Mouse (Mus musculus): ENCODE results near the gene Mta3. TPM values are rescaled to one million over a fixed set of nuclear protein-coding genes. Genes with fewer than 3 reads are reported as not detected.

The Mta3 gene
- total and polyA plus RNA-seq, 3 experiments: 31.1 to 67.6 (median 39.2) TPM

- H3K27ac ChIP-seq (ENCODE audit: insufficient read depth, low read depth): no peak overlapping the region
Measured at GRCm38 (mm10) chr17:83721157-83721556, 15.2 kb downstream of the Mta3 start.

DNA sequence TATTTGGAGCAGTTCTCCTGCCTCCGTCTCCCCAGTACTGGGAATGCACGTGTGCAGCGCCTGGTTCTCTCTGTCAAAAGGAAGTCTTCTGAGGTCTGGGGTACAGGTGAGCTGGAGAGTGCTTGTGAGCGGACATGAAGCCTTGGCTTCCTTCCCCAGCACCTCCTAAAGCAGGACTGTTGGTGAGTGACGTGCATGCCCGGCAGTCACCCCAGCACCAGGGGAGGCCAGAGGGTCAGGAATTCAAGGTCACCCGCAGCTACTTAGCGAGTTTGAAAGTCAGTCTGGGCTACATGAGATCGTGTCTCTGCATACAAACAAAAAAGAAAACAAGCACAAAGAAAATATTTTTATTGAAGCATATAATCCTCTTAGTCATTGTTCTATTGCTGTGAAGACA, 17.1 kb downstream of the Mta3 start:
- Histone ChIP-seq H3K9ac (ENCODE audit: insufficient read depth, low read depth) (no peak overlapping the region), H3K9me3 (replicated peaks; ENCODE audit: low read length) (no peaks in the 10 kb centered on the region), H3K27me3 (replicated peaks) (no peaks in the 10 kb centered on the region), H3K4me2 (ENCODE audit: insufficient read depth, low read depth, poor library complexity, severe bottlenecking) (no peak overlapping the region), H3K27ac (ENCODE audit: insufficient read depth, low read depth) (no peak overlapping the region), H3K4me1 (ENCODE audit: control insufficient read depth in 1 of 2, insufficient read depth in 2 of 2) (peaks cover 0 to 3% of the 10 kb centered on the region in 2 experiments; a peak in 1 of 4 replicates), H3K36me3 (replicated peaks in 1 of 2; ENCODE audit: control insufficient read depth in 1 of 2, insufficient read depth in 1 of 2, low read length in 1 of 2) (peaks cover 22 to 71% of the 10 kb centered on the region in 2 experiments), H3K4me3 (replicated peaks in 1 of 3; ENCODE audit: low read depth in 2 of 3, low read length in 2 of 3, poor library complexity in 1 of 3) (no peak overlapping the region), H3K79me2 (replicated peaks; ENCODE audit: control insufficient read depth, extremely low read depth, insufficient read depth, poor library complexity, severe bottlenecking) (no peaks in the 10 kb centered on the region; the same call in 1 of the 2 replicates)
- TF ChIP-seq BHLHE40 (IDR thresholded peaks at IDR 0.05; ENCODE audit: low read depth, low read length): no peak
- no peak for TF ChIP-seq UBTF (IDR thresholded peaks at IDR 0.05; ENCODE audit: low read depth, low read length)
- no peak for TF ChIP-seq IRF4 (IDR thresholded peaks at IDR 0.05; ENCODE audit: low read depth, low read length)
- no peak for TF ChIP-seq SMC3 (IDR thresholded peaks at IDR 0.05; ENCODE audit: low read depth, low read length)
- TF ChIP-seq USF1 (IDR thresholded peaks at IDR 0.05; ENCODE audit: low read depth, low read length): no peak
- TF ChIP-seq CHD1 (IDR thresholded peaks at IDR 0.05; ENCODE audit: low read depth, low read length): no peak
- no peak for TF ChIP-seq ZMIZ1 (IDR thresholded peaks at IDR 0.05; ENCODE audit: low read depth, low read length)
- no peak for TF ChIP-seq HCFC1 (IDR thresholded peaks at IDR 0.05; ENCODE audit: low read depth, low read length)
- TF ChIP-seq MAFK (IDR thresholded peaks at IDR 0.05; ENCODE audit: insufficient replicate concordance, low read length): no peak
- TF ChIP-seq CTCF (conservative IDR thresholded peaks at IDR 0.05 in 1 of 2, IDR thresholded peaks at IDR 0.05 in 1 of 2; ENCODE audit: low read depth in 2 of 2, low read length in 2 of 2): no peak
- no peak for TF ChIP-seq EP300 (IDR thresholded peaks at IDR 0.05; ENCODE audit: low read length)
- TF ChIP-seq POLR2AphosphoS2 (IDR thresholded peaks at IDR 0.05; ENCODE audit: low read depth, low read length): no peak
- TF ChIP-seq SIN3A (IDR thresholded peaks at IDR 0.05; ENCODE audit: low read length): no peak
- no peak for TF ChIP-seq E2F4 (IDR thresholded peaks at IDR 0.05; ENCODE audit: insufficient replicate concordance, low read depth, low read length)
- TF ChIP-seq USF2 (conservative IDR thresholded peaks at IDR 0.05; ENCODE audit: low read depth, low read length): no peak
- in situ Hi-C loops (cut with MboI; ENCODE audit: low pct_ligation_motif_present, low pct_unique_long_range_greater_than_20kb, low sequenced_read_pairs): no loop called here
- DNase-seq (ENCODE audit: extremely low read depth): no peak
- dilution Hi-C loops (cut with MboI; ENCODE audit: extremely low pct_ligation_motif_present, extremely low pct_unique_long_range_greater_than_20kb, low sequenced_read_pairs): no loop called here

More at GRCm38 (mm10) chr17:83721157-83721556, 15.2 kb downstream of the Mta3 start:
- Histone ChIP-seq H3K9me3 (replicated peaks; ENCODE audit: low read length) (peaks cover 4% of the 10 kb centered on the region), H3K27me3 (replicated peaks) (no peaks in the 10 kb centered on the region), H3K4me2 (ENCODE audit: insufficient read depth, low read depth, poor library complexity, severe bottlenecking) (no peak overlapping the region), H3K79me2 (replicated peaks; ENCODE audit: control insufficient read depth, extremely low read depth, insufficient read depth, poor library complexity, severe bottlenecking) (no peaks in the 10 kb centered on the region; the same call in 1 of the 2 replicates), H3K4me1 (ENCODE audit: control insufficient read depth in 1 of 2, insufficient read depth in 2 of 2) (no peaks in the 10 kb centered on the region; a peak in 1 of 4 replicates), H3K36me3 (replicated peaks in 1 of 2; ENCODE audit: control insufficient read depth in 1 of 2, insufficient read depth in 1 of 2, low read length in 1 of 2) (peaks cover 32 to 77% of the 10 kb centered on the region in 2 experiments), H3K4me3 (replicated peaks in 1 of 3; ENCODE audit: low read depth in 2 of 3, low read length in 2 of 3, poor library complexity in 1 of 3) (no peak overlapping the region), H3K9ac (ENCODE audit: insufficient read depth, low read depth) (no peak overlapping the region)
- DNase-seq (ENCODE audit: extremely low read depth): no peak
- dilution Hi-C loops (cut with MboI; ENCODE audit: extremely low pct_ligation_motif_present, extremely low pct_unique_long_range_greater_than_20kb, low sequenced_read_pairs): no loop called here
- TF ChIP-seq POLR2A (IDR thresholded peaks at IDR 0.05; ENCODE audit: low read depth, low read length) (no peak), MEF2A (IDR thresholded peaks at IDR 0.05; ENCODE audit: borderline replicate concordance, low read depth, low read length) (no peak), HCFC1 (IDR thresholded peaks at IDR 0.05; ENCODE audit: low read depth, low read length) (no peak), CHD2 (IDR thresholded peaks at IDR 0.05; ENCODE audit: low read length) (no peak), USF1 (IDR thresholded peaks at IDR 0.05; ENCODE audit: low read depth, low read length) (no peak), UBTF (IDR thresholded peaks at IDR 0.05; ENCODE audit: low read depth, low read length) (no peak), MAX (IDR thresholded peaks at IDR 0.05; ENCODE audit: low read length) (no peak), JUN (IDR thresholded peaks at IDR 0.05; ENCODE audit: insufficient read depth, low read depth, low read length) (no peak), ZC3H11A (IDR thresholded peaks at IDR 0.05; ENCODE audit: low read depth, low read length) (no peak), SIN3A (IDR thresholded peaks at IDR 0.05; ENCODE audit: low read length) (no peak), MYC (IDR thresholded peaks at IDR 0.05; ENCODE audit: low read depth, low read length) (no peak), EP300 (IDR thresholded peaks at IDR 0.05; ENCODE audit: low read length) (no peak)
- in situ Hi-C loops (cut with MboI; ENCODE audit: low pct_ligation_motif_present, low pct_unique_long_range_greater_than_20kb, low sequenced_read_pairs): no loop called here
